Mouse (Mus musculus) olfactory bulb, adult 2 months (tissue): ENCODE data around the gene Flt3l.

Source experiments
- CTCF ChIP-seq: fragments of 200-500 bp; IDR thresholded peaks from 2 replicates; pipeline ENCODE4 v1.5.1; 2012; ENCODE audit warnings: low read depth, mild to moderate bottlenecking, low read length, moderate library complexity; ENCODE audit not compliant: insufficient read depth
- POLR2A ChIP-seq: fragments of 200-500 bp; IDR thresholded peaks from 2 replicates; pipeline ENCODE4 v1.6.1; 2012; ENCODE audit warnings: mild to moderate bottlenecking, low read depth, low read length, moderate library complexity; ENCODE audit not compliant: insufficient read depth

DNA sequence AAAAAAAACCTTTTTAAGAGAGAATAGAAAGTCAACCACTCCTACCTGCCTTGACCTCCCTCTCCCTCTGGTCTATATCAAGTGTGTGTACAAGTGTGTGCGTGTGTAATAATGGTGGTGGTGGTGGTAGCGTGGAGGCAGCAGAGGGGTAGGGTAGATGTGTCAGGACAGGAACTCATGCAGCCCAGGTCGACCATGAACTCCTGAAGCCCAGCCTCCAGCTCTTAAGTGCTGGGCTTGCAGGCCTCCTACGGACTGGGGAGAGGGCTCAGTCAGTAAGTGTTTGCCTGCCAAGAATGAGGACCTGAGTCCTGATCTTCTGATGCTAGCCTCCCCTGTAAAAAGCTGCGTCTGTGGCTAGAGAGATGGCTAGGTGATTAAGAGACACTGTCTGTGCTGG lies 31.3 kb downstream of the Flt3l start:
- TF ChIP-seq CTCF = no peak
- TF ChIP-seq POLR2A = no peak
